Mouse (Mus musculus) midbrain, embryonic 13.5 days (tissue): ENCODE measurements at regions not wholly inside any gene's neighbourhood (a gene's known extent, or its start where the extent isn't known, plus 50 kb on each side); places are given as distances from the start of the nearest gene placed in this dataset.

ENCODE experiments used
- ATAC-seq: fragments of 200-750 bp; cut with Nextera tagmentation; 2 replicates; pipeline ENCODE4 v1.8.0; 2017; ENCODE audit warnings: mild to moderate bottlenecking, moderate TSS enrichment, moderate library complexity
- H3K27ac ChIP-seq: fragments of 300-500 bp; sonication (generic); 2 replicates; pipeline ENCODE4 v1.5.1; 2015; ENCODE audit warnings: inconsistent platforms, mild to moderate bottlenecking, moderate library complexity
- H3K27me3 ChIP-seq: fragments of 300-500 bp; sonication (generic); 2 replicates; pipeline ENCODE4 v1.6.1; 2015; ENCODE audit warnings: mild to moderate bottlenecking, inconsistent platforms
- H3K36me3 ChIP-seq: fragments of 300-500 bp; sonication (generic); 2 replicates; pipeline ENCODE4 v1.6.1; 2015; ENCODE audit warnings: mild to moderate bottlenecking, inconsistent platforms
- H3K4me1 ChIP-seq: fragments of 300-500 bp; sonication (generic); replicated peaks from 2 replicates; pipeline ENCODE4 v1.6.1; 2015; ENCODE audit warnings: inconsistent platforms
- H3K4me2 ChIP-seq: fragments of 300-500 bp; sonication (generic); replicated peaks from 2 replicates; pipeline ENCODE4 v1.6.1; 2015; ENCODE audit warnings: moderate library complexity, mild to moderate bottlenecking, inconsistent platforms
- H3K4me3 ChIP-seq: fragments of 300-500 bp; sonication (generic); replicated peaks from 2 replicates; pipeline ENCODE4 v1.5.1; 2015; ENCODE audit warnings: mild to moderate bottlenecking, inconsistent platforms
- H3K9ac ChIP-seq: fragments of 300-500 bp; sonication (generic); replicated peaks from 2 replicates; pipeline ENCODE4 v1.6.1; 2015; ENCODE audit warnings: mild to moderate bottlenecking, inconsistent platforms
- H3K9me3 ChIP-seq: fragments of 300-500 bp; sonication (generic); 2 replicates; pipeline ENCODE4 v1.6.1; 2016; ENCODE audit warnings: mild to moderate bottlenecking, inconsistent platforms
- WGBS: fragments of 180-500 bp; shearing (Covaris S2); methylation state at CpG from one replicate; pipeline ENCODE4 v1.1.7; 2015; 5-methylcytosine and 5-hydroxymethylcytosine counted together

DNA sequence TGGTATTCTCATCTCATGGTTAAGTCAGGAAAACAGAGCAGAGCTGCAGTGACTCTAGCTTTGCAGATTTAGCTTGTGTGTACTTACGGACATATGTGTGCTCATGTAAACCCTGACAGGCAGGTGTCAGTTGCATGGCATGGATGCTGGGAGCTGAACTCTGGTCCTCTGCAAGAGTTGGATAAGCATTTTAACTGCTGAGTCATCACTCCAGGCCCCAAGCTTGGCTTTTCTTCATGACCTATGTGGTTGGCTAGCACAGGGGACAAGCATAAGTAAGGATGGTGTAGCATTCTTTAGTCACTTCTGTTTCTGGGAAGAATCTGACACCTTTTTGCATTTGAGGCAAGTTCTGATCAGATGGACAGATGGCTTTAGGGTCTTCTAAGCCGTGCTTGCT, 120.1 kb upstream of the Sox4 start:
- H3K27ac ChIP-seq = no peak overlapping the region
- H3K9me3 ChIP-seq = no peaks in the 10 kb centered on the region
- H3K36me3 ChIP-seq = no peaks in the 10 kb centered on the region
- no peaks in the 10 kb centered on the region for H3K27me3 ChIP-seq
- H3K4me3 ChIP-seq = no peak overlapping the region
- H3K4me2 ChIP-seq = no peak overlapping the region
- ATAC-seq = no peak
- H3K4me1 ChIP-seq = no peaks in the 10 kb centered on the region
- WGBS = 92% methylated on average over 2 of the region's 2 CpGs
- no peak overlapping the region for H3K9ac ChIP-seq

DNA sequence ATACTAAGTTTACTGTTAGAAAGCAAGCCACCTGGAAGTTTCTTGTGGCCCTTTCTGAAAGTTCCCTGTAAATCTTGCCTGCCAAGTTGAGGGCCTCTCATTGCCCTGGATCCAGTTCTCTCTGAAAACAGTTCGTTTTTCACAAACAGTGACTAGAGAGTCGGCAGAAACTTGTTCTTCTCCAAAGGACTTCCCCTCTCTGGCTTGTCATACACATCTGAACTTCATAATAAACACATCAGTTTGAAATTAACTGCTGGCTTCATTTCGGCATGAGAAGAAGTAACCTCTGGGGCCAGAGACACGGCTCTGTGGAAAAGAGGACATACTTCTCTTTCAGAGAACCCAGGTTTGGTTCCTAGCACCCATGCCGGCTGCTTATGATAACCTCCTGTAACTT, 110.4 kb upstream of the Sox4 start:
- ATAC-seq = no peak
- no peak overlapping the region for H3K27ac ChIP-seq
- WGBS = 88% methylated on average over 5 of the region's 5 CpGs

DNA sequence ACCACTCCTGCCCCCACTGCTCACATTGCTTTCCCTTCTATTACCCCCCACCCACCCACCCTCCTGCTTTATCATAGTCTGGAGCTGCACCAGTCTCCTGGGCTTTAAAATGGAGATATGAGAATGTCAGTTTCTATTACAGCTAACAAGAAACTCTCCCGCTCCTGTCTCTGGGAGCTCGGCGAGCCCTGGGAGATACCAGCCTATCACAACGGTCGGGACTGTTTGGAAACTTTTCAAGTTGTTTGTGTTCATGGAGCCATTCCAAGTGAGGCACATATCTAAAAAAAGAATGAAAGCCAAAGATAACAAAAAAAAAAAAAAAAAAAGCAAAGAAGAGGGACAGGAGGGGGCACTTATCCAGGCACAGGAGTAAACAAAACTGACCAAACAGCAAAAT, 105.2 kb upstream of the Sox4 start:
- no peak overlapping the region for H3K27ac ChIP-seq
- 0 out of 2 replicates have a peak, but pooled peaks cover 4% of the 10 kb centered on the region for H3K4me1 ChIP-seq
- H3K4me2 ChIP-seq = no peak overlapping the region
- no peak overlapping the region for H3K4me3 ChIP-seq
- no peaks in the 10 kb centered on the region for H3K36me3 ChIP-seq
- H3K27me3 ChIP-seq = no peaks in the 10 kb centered on the region
- 72% methylated on average over 5 of the region's 5 CpGs for WGBS
- peaks cover 2% of the 10 kb centered on the region; the same call in 1 of the 2 replicates for H3K9me3 ChIP-seq
- H3K9ac ChIP-seq = no peak overlapping the region
- no peak for ATAC-seq

More for the DNA sequence above, 110.4 kb upstream of the Sox4 start:
- Histone ChIP-seq H3K9ac (no peak overlapping the region), H3K4me3 (no peak overlapping the region), H3K4me2 (no peak overlapping the region), H3K9me3 (peaks cover 2% of the 10 kb centered on the region; the same call in 1 of the 2 replicates), H3K4me1 (0 out of 2 replicates have a peak, but pooled peaks cover 4% of the 10 kb centered on the region), H3K27me3 (no peaks in the 10 kb centered on the region), H3K36me3 (no peaks in the 10 kb centered on the region)

DNA sequence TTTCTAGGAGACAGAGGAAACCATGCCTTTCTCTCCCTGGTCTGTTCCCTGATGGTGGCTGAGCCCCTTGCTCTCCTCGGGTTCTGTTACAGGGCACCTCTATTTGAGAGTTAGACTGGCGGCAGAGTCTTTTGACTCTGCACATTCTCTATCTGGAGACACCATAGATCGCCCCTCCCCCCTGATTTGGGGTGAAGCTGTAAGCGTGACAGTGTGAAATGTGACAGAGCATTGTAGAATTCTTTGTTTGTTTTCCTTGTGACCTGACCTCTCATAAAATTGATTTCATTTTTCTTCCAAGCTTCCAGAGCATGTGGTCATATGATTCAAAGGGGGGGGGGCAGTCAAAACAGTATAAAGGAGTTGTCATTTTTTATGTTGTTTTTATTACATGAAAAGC, 96.2 kb upstream of the Sox4 start:
- peaks cover 18% of the 10 kb centered on the region for H3K4me1 ChIP-seq
- H3K9ac ChIP-seq = no peak overlapping the region
- H3K4me3 ChIP-seq = no peak overlapping the region
- H3K27me3 ChIP-seq = no peaks in the 10 kb centered on the region
- 38% methylated on average over 4 of the region's 4 CpGs for WGBS
- H3K9me3 ChIP-seq = no peaks in the 10 kb centered on the region; the same call in 1 of the 2 replicates
- H3K27ac ChIP-seq = no peak overlapping the region
- 0 out of 2 replicates have a peak, but pooled peaks have one; percentile 27 for ATAC-seq
- no peak overlapping the region for H3K4me2 ChIP-seq
- no peaks in the 10 kb centered on the region for H3K36me3 ChIP-seq

DNA sequence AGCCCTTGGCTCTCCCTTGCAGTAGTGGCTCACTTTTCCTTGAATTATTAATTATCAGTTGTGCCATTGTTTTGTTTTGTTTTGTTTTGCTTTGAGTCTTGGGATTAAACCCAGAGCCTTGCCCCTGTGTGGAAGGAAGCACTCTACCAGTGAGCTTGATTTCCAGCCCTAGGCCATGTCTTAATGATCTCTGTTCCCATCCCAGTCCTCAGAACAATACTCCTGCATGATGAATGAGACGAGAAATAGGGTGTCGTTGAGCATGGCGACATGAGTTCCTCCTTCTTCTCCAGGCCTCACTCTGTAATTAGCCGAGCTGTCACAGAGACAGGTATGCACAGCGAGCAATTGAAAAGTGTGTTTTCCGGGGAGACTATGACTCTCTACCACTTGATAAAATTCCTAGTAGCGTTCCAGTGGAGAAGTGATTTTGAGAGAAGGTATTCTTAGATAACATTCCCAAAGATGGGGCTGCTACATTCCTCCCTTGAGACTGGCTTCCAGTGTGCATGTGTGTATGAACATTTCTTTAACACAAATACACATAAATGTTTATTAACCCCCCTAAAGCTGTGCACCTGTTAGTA, 95.6 kb upstream of the Sox4 start:
- Histone ChIP-seq H3K27ac (no peak overlapping the region), H3K27me3 (no peaks in the 10 kb centered on the region), H3K4me2 (no peak overlapping the region), H3K9me3 (no peaks in the 10 kb centered on the region; the same call in 1 of the 2 replicates), H3K9ac (no peak overlapping the region), H3K36me3 (no peaks in the 10 kb centered on the region), H3K4me1 (peaks cover 21% of the 10 kb centered on the region), H3K4me3 (no peak overlapping the region)
- ATAC-seq = peak; percentile 66
- WGBS = 67% methylated on average over 7 of the region's 7 CpGs

DNA sequence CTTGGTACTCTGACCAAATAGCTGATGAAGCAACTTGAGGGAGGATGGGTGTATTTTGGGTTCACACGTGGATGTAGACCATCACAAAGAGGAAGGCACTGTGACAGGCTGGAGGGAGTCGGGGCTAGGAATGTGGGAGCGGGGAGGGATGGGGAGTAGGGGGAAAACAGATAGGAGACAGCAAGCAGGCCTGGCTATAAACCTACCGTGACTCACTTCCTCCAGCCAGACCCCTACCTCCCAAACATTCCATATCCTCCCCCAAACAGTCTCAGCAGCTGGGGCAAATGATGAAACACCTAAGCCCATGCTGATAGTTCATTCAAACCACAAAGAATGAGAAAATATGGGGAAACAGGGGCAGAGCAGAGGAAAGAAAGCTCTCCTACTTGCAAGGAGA, 91.1 kb upstream of the Sox4 start:
- 76% methylated on average over 4 of the region's 4 CpGs for WGBS
- no peaks in the 10 kb centered on the region for H3K36me3 ChIP-seq
- H3K27me3 ChIP-seq = no peaks in the 10 kb centered on the region
- H3K4me3 ChIP-seq = no peak overlapping the region
- no peaks in the 10 kb centered on the region; the same call in 1 of the 2 replicates for H3K9me3 ChIP-seq
- no peak overlapping the region for H3K4me2 ChIP-seq
- H3K9ac ChIP-seq = no peak overlapping the region
- no peak overlapping the region for H3K27ac ChIP-seq
- peaks cover 26% of the 10 kb centered on the region for H3K4me1 ChIP-seq
- ATAC-seq = no peak

DNA sequence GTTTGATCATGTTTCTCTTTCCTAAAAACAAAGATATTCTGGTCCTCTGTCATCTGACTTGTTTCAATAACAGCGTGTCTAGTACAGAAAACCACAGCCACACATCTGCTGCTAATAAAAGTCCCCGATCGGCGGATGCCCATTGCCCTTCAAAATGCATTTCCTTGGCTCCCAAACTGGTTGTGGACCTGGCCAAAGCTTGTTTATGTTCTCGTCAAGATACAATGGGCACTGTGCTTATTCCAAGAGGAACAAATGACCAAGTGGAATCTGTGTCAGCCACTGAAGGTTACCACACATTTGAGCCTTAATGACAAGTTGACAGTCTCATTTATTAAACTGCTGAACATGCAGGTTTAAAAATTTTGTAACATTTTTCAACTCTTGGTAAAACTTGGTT, 86.8 kb upstream of the Sox4 start:
- Histone ChIP-seq H3K9ac (no peak overlapping the region), H3K9me3 (no peaks in the 10 kb centered on the region; the same call in 1 of the 2 replicates), H3K27ac (no peak overlapping the region), H3K4me2 (no peak overlapping the region), H3K36me3 (no peaks in the 10 kb centered on the region), H3K4me1 (peaks cover 10% of the 10 kb centered on the region; the same call in 1 of the 2 replicates), H3K27me3 (no peaks in the 10 kb centered on the region), H3K4me3 (no peak overlapping the region)
- no peak for ATAC-seq
- WGBS = 90% methylated on average over 5 of the region's 5 CpGs

DNA sequence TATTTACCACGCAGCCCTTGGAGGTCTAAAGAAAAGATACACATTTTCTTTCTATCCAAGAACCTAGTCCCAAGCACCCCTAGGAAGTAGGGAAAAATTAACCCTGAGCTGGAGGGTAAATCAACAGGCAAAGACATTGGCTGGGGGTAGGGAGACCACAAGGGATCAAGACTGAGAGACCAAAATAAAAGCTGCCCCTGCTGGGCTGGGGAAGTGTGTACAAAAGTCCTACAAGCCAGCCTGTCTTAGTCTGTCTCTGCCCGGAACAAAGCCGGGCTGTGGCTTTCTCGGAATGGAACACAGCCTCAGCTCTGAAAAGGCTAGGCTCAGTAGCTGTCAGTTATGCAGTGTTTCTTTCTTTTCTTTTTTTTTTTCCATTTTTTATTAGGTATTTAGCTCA, 81.4 kb upstream of the Sox4 start:
- peak; percentile 86 for ATAC-seq
- H3K27ac ChIP-seq = no peak overlapping the region
- WGBS = 4% methylated on average over 4 of the region's 4 CpGs

DNA sequence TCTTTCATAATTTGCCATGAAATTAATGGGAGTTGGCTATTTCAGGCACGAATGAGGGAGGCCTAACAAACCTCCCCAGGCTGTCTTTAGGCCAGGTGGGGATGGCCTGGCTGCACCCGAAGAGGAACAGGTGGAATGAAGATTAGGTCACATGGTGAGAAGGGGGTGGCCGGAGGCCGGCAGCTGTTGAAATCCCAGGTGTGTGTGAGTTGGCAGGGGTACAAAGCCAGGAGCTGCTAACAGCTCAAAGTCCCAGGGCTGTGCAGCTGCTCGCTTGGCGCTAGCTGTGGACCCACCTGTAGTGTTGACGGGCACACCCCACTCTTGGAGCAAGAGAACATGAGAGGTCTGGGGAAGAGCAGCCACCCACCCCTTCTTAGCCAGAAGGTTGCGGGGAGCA, 80.9 kb upstream of the Sox4 start:
- Histone ChIP-seq H3K27me3 (no peaks in the 10 kb centered on the region), H3K36me3 (no peaks in the 10 kb centered on the region), H3K4me1 (peaks cover 14% of the 10 kb centered on the region), H3K4me2 (no peak overlapping the region), H3K4me3 (no peak overlapping the region), H3K27ac (no peak overlapping the region), H3K9ac (no peak overlapping the region), H3K9me3 (no peaks in the 10 kb centered on the region)
- peak; percentile 69; the same call in 1 of the 2 replicates for ATAC-seq
- 35% methylated on average over 8 of the region's 8 CpGs for WGBS

More for the DNA sequence above, 81.4 kb upstream of the Sox4 start:
- Histone ChIP-seq H3K4me1 (peaks cover 14% of the 10 kb centered on the region), H3K9me3 (no peaks in the 10 kb centered on the region; the same call in 1 of the 2 replicates), H3K9ac (no peak overlapping the region), H3K36me3 (no peaks in the 10 kb centered on the region), H3K4me2 (no peak overlapping the region), H3K4me3 (no peak overlapping the region), H3K27me3 (no peaks in the 10 kb centered on the region)

DNA sequence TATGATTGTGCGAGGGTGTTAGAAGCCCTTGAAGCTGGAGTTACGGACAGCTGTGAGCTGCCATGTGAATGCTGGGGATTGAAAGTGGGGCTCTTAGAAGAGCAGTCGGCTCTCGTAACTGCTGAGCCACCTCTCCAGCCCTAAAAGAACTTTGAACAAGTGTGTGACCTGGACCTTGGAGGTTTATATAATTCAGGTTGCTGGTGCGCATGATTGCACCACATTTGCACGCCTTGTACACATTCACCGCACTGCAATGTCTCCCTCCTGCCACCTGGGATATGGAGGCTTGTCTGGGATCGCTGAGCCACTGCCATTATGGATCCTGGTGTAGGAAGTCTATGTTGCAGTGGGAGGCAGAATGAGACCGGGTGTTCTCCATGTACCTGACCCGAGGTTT, 73.6 kb upstream of the Sox4 start:
- no peaks in the 10 kb centered on the region for H3K36me3 ChIP-seq

DNA sequence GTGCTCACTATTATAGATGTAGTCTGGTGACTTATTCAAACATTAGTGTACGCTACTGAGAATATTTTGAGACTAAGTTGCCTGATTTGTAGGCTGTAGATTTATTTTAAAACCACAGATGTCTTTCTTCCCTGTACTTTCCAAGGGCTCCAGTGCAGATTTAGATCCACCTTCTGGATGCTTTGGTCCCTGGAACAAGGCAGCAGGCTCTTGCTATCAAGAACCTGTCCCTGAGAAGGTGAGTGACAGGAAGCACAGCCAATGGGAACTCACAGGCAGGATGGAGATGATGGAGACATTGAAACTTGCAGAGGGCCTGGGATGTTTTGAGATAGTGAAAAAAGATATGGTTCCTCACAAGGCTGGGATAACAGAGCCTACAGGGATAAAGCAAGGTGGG, 70.0 kb upstream of the Sox4 start:
- no peak overlapping the region for H3K4me3 ChIP-seq
- no peak for ATAC-seq
- no peaks in the 10 kb centered on the region for H3K36me3 ChIP-seq
- 0 out of 2 replicates have a peak, but pooled peaks cover under 1% of the 10 kb centered on the region for H3K4me1 ChIP-seq
- H3K9me3 ChIP-seq = no peaks in the 10 kb centered on the region
- 94% methylated on average over 1 of the region's 1 CpGs for WGBS
- H3K27me3 ChIP-seq = no peaks in the 10 kb centered on the region
- no peak overlapping the region for H3K27ac ChIP-seq
- H3K4me2 ChIP-seq = no peak overlapping the region
- no peak overlapping the region for H3K9ac ChIP-seq

More for the DNA sequence above, 73.6 kb upstream of the Sox4 start:
- Histone ChIP-seq H3K9me3 (no peaks in the 10 kb centered on the region), H3K9ac (no peak overlapping the region), H3K27ac (no peak overlapping the region), H3K4me1 (no peaks in the 10 kb centered on the region), H3K4me3 (no peak overlapping the region), H3K4me2 (no peak overlapping the region), H3K27me3 (no peaks in the 10 kb centered on the region)
- 93% methylated on average over 10 of the region's 10 CpGs for WGBS
- no peak for ATAC-seq

DNA sequence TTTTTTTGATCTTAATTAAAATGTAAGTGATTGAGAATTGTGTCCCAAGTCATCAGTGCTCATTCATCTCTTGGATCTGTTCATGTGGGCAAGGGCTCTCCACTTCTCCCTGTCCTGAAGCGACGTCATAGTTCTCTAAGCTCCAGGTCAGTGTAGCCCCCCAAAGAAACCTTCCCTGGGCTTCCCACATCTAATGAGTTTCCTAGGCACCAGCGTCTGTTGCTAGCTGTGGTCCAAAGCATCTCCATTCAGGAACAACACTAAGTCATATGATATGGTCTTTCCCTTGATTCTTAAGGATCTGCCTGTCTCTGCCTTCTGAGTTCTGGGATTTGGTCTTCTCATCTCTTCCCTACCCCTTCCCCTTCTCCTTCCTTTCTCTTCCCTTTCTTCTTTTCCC, 66.3 kb upstream of the Sox4 start:
- Histone ChIP-seq H3K9me3 (no peaks in the 10 kb centered on the region), H3K9ac (no peak overlapping the region), H3K27me3 (no peaks in the 10 kb centered on the region), H3K36me3 (no peaks in the 10 kb centered on the region), H3K4me2 (no peak overlapping the region), H3K4me1 (peaks cover 24% of the 10 kb centered on the region), H3K27ac (no peak overlapping the region), H3K4me3 (no peak overlapping the region)
- WGBS = 94% methylated on average over 3 of the region's 3 CpGs
- no peak for ATAC-seq

DNA sequence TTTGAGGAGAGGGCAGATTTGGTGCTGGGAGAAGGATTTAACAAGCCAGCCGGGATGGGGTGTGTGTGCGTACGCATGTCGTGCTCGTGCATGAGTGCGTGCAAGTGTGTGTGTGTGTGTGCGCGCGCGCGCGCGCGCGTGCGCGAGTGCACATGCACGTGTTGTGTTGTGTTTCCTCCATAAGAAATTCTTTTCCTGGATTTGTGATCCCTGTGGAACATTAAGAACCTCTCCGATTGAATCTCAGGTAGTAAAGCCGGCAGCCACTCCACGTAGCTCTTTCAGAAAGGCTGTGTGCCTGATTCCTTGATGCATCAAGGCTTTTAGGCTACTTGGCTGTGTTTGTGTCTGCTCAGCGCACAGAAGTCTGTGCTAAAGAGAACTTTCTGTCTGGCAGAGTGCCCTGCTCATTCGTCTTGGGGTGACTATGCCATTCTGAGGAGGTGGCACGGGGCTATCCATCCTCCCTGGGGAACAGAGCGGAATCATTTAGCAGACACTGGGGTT, 62.7 kb upstream of the Sox4 start:
- peaks cover 42% of the 10 kb centered on the region for H3K4me1 ChIP-seq
- peak overlapping the region; percentile 36 for H3K9ac ChIP-seq
- H3K27me3 ChIP-seq = no peaks in the 10 kb centered on the region
- peak overlapping the region; percentile 94 for H3K27ac ChIP-seq
- H3K4me2 ChIP-seq = peak overlapping the region; percentile 48
- WGBS = 55% methylated on average over 25 of the region's 25 CpGs
- no peaks in the 10 kb centered on the region for H3K9me3 ChIP-seq
- peak overlapping the region; percentile 28 for H3K4me3 ChIP-seq
- no peaks in the 10 kb centered on the region for H3K36me3 ChIP-seq
- ATAC-seq = peak; percentile 71
